Mouse (Mus musculus): ENCODE data around the gene Dennd1a.

GRCm38 (mm10) chr2:37881262-37881913 lies 405.8 kb downstream of the Dennd1a start:
- TF ChIP-seq POLR2A (IDR thresholded peaks at IDR 0.05; ENCODE audit: extremely low read depth, insufficient read depth, low read length) (no peak), CTCF (IDR thresholded peaks at IDR 0.05; ENCODE audit: low read depth, low read length) (no peak)

All from liver, adult 2 months (tissue).